Mouse (Mus musculus) kidney, adult 18-20 months (tissue): Measurements from ENCODE around the gene Col27a1.

ENCODE experiments used
- DNase-seq: peaks from one replicate; pipeline ENCODE4 v3.0.0; 2021

Col27a1 gene

DNA sequence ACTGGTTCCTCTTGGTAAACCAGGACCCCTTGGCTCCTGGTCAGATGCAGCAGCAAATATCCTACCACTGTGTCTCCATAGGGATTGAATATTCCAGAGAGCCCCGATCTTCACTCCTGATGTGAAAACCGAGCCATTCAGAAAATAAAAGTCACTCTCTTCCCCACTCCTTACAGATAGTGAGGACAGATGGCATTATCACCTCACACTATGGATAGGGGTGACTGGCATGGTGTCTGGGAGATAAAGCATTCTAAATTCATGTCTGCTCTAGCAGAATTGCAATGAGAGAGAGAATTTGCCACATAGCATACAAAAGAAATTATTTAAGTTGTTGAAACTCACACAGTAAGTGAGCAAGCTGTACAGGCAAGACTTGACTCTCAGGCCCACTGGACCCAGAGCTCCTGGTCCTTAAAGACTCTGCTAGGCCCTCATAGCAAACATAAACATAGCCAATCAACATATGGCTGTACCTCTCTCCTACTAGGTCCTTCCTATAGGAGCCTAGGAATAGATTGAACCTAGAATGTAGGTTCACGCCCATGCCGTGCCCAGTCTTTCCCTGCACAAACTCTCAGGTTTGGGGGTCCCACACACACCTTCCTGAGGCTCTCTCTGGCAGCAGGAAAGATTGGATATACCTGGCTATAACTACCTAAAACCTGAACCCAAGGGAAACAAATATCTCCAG lies 169.0 kb downstream of the Col27a1 start:
- DNase-seq: no peak

DNA sequence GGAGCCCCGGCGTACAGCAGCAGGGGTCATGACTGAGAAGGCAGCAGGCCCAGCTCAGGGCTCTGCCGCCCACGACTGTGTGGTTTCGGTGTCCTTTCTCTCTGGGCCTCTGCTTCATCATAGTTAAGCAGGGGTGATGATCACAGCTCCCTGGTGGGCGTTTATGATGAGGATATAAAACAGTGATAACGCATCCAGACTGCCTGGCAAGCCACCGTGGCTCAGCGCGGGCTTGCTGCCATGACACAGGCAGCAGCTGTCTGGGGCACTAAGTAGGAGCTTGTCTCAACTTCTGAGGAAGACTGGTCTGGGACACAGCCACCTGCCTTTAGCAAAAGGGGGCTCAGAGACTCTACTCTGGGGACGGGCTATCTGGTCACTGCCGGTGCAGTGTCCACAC lies 169.7 kb downstream of the Col27a1 start:
- DNase-seq: no peak

GRCm38 (mm10) chr4:63384262-63384661 lies 170.5 kb downstream of the Col27a1 start:
- DNase-seq: no peak
